Mouse (Mus musculus): ENCODE results near the gene Add3.

The Add3 gene

GRCm38 (mm10) chr19:53166367-53166766 is 26.1 kb downstream of the Add3 start:
- no peak for DNase-seq (ENCODE audit: low spot score)

- no peak for DNase-seq (ENCODE audit: low spot score)
Measured at GRCm38 (mm10) chr19:53168576-53168975, 28.3 kb downstream of the Add3 start.

- no peak for DNase-seq (ENCODE audit: low spot score)
Measured at GRCm38 (mm10) chr19:53170651-53171050, 30.4 kb downstream of the Add3 start.

GRCm38 (mm10) chr19:53174034-53174433 is 33.8 kb downstream of the Add3 start:
- DNase-seq (ENCODE audit: low spot score): no peak

GRCm38 (mm10) chr19:53175550-53175949 is 35.3 kb downstream of the Add3 start:
- no peak for DNase-seq (ENCODE audit: low spot score)

- DNase-seq (ENCODE audit: low spot score): no peak
Measured at GRCm38 (mm10) chr19:53176518-53176917, 36.3 kb downstream of the Add3 start.

GRCm38 (mm10) chr19:53178611-53179528 is 38.6 kb downstream of the Add3 start:
- DNase-seq (ENCODE audit: low spot score): no peak

GRCm38 (mm10) chr19:53180168-53180803 is 40.0 kb downstream of the Add3 start:
- no peak for DNase-seq (ENCODE audit: low spot score)

GRCm38 (mm10) chr19:53181003-53181861 is 41.0 kb downstream of the Add3 start:
- DNase-seq (ENCODE audit: low spot score): peak; percentile 68

- DNase-seq (ENCODE audit: low spot score): no peak
Measured at GRCm38 (mm10) chr19:53183620-53184019, 43.4 kb downstream of the Add3 start.

- no peak for DNase-seq (ENCODE audit: low spot score)
Measured at GRCm38 (mm10) chr19:53184216-53184615, 44.0 kb downstream of the Add3 start.

GRCm38 (mm10) chr19:53184911-53185310 is 44.7 kb downstream of the Add3 start:
- DNase-seq (ENCODE audit: low spot score): no peak

- DNase-seq (ENCODE audit: low spot score): peak; percentile 71
Measured at GRCm38 (mm10) chr19:53185486-53186134, 45.4 kb downstream of the Add3 start.

- no peak for DNase-seq (ENCODE audit: low spot score)
Measured at GRCm38 (mm10) chr19:53186456-53186855, 46.2 kb downstream of the Add3 start.

GRCm38 (mm10) chr19:53187533-53187932 is 47.3 kb downstream of the Add3 start:
- DNase-seq (ENCODE audit: low spot score): no peak

GRCm38 (mm10) chr19:53188186-53188585 is 47.9 kb downstream of the Add3 start:
- DNase-seq (ENCODE audit: low spot score): no peak

- DNase-seq (ENCODE audit: low spot score): no peak
Measured at GRCm38 (mm10) chr19:53188724-53189220, 48.5 kb downstream of the Add3 start.

GRCm38 (mm10) chr19:53189736-53190135 is 49.5 kb downstream of the Add3 start:
- DNase-seq (ENCODE audit: low spot score): no peak

- DNase-seq (ENCODE audit: low spot score): no peak
Measured at GRCm38 (mm10) chr19:53190232-53190631, 50.0 kb downstream of the Add3 start.

- DNase-seq (ENCODE audit: low spot score): no peak
Measured at GRCm38 (mm10) chr19:53191867-53192487, 51.7 kb downstream of the Add3 start.

- DNase-seq (ENCODE audit: low spot score): no peak
Measured at GRCm38 (mm10) chr19:53193190-53193589, 52.9 kb downstream of the Add3 start.

Data from urinary bladder, postnatal 14 days (tissue).